Mouse (Mus musculus) mouse trophoblast stem cell (cell line): Measurements from ENCODE around the gene Slc25a47.

ENCODE experiments used
- in situ Hi-C, 2 experiments: fragments of 300-500 bp; cut with MseI, MboI; formaldehyde crosslinking; loops; 2 replicates in 1 of 2; 3 replicates in 1 of 2; pipeline ENCODE4 v1.15.1; 2025

Gene Slc25a47

GRCm38 (mm10) chr12:108857589-108858184 lies 21.8 kb downstream of the Slc25a47 start:
- in situ Hi-C loops: no loop called here

GRCm38 (mm10) chr12:108858486-108858885 lies 22.6 kb downstream of the Slc25a47 start:
- in situ Hi-C loops: no loop called here

GRCm38 (mm10) chr12:108865007-108865494 lies 29.2 kb downstream of the Slc25a47 start:
- in situ Hi-C loops: no loop called here

GRCm38 (mm10) chr12:108869575-108869974 lies 33.7 kb downstream of the Slc25a47 start:
- in situ Hi-C loops: no loop called here

- in situ Hi-C loops: no loop called here
These were observed 37.3 kb downstream of the Slc25a47 start for GRCm38 (mm10) chr12:108873122-108873521.

GRCm38 (mm10) chr12:108879138-108879537 lies 43.3 kb downstream of the Slc25a47 start:
- in situ Hi-C loops: loop anchor here in 1 of 2 experiments (25.0 kb wide), 1 partner anchor 1508 kb away; no protein-coding TSS in a partner anchor

- in situ Hi-C loops: loop anchor here in 1 of 2 experiments (25.0 kb wide), 1 partner anchor 1507 kb away; no protein-coding TSS in a partner anchor
These were observed 44.8 kb downstream of the Slc25a47 start for GRCm38 (mm10) chr12:108880606-108881005.

GRCm38 (mm10) chr12:108881192-108881591 lies 45.3 kb downstream of the Slc25a47 start:
- in situ Hi-C loops: loop anchor here in 1 of 2 experiments (25.0 kb wide), 1 partner anchor 1506 kb away; no protein-coding TSS in a partner anchor

GRCm38 (mm10) chr12:108882776-108883175 lies 46.9 kb downstream of the Slc25a47 start:
- in situ Hi-C loops: loop anchor here in 1 of 2 experiments (25.0 kb wide), 1 partner anchor 1505 kb away; no protein-coding TSS in a partner anchor

- in situ Hi-C loops: loop anchor here in 1 of 2 experiments (25.0 kb wide), 1 partner anchor 1501 kb away; no protein-coding TSS in a partner anchor
These were observed 50.1 kb downstream of the Slc25a47 start for GRCm38 (mm10) chr12:108885906-108886305.

GRCm38 (mm10) chr12:108887077-108887476 lies 51.2 kb downstream of the Slc25a47 start:
- in situ Hi-C loops: loop anchor here in 1 of 2 experiments (25.0 kb wide), 1 partner anchor 1500 kb away; no protein-coding TSS in a partner anchor

- in situ Hi-C loops: loop anchor here in 1 of 2 experiments (25.0 kb wide), 1 partner anchor 1499 kb away; no protein-coding TSS in a partner anchor
These were observed 52.8 kb downstream of the Slc25a47 start for GRCm38 (mm10) chr12:108888632-108889031.

GRCm38 (mm10) chr12:108892989-108893714 lies 57.3 kb downstream of the Slc25a47 start, which contains the start of gene Wdr25:
Gene Wdr25, plus strand, starts transcription at chr12:108893631.
- in situ Hi-C loops: loop anchor here in 1 of 2 experiments (25.0 kb wide), 1 partner anchor 1494 kb away; no protein-coding TSS in a partner anchor

- in situ Hi-C loops: loop anchor here in 1 of 2 experiments (25.0 kb wide), 1 partner anchor 1493 kb away; no protein-coding TSS in a partner anchor
These were observed 58.0 kb downstream of the Slc25a47 start, which contains the start of gene Wars for GRCm38 (mm10) chr12:108893715-108894431. Gene Wars, minus strand, starts transcription at chr12:108894174.

- in situ Hi-C loops: loop anchor here in 1 of 2 experiments (25.0 kb wide), 1 partner anchor 1493 kb away; no protein-coding TSS in a partner anchor
These were observed 58.6 kb downstream of the Slc25a47 start for GRCm38 (mm10) chr12:108894432-108894816.

GRCm38 (mm10) chr12:108896006-108896405 lies 60.2 kb downstream of the Slc25a47 start:
- in situ Hi-C loops: loop anchor here in 1 of 2 experiments (25.0 kb wide), 1 partner anchor 1491 kb away; no protein-coding TSS in a partner anchor

GRCm38 (mm10) chr12:108901346-108901745 lies 65.5 kb downstream of the Slc25a47 start:
- in situ Hi-C loops: no loop called here

- in situ Hi-C loops: no loop called here
These were observed 67.1 kb downstream of the Slc25a47 start for GRCm38 (mm10) chr12:108902940-108903339.

- in situ Hi-C loops: no loop called here
These were observed 67.9 kb downstream of the Slc25a47 start for GRCm38 (mm10) chr12:108903600-108904275.

GRCm38 (mm10) chr12:108904276-108904653 lies 68.4 kb downstream of the Slc25a47 start:
- in situ Hi-C loops: no loop called here
